Mouse (Mus musculus) liver, embryonic 12.5 days (tissue): ENCODE data around the gene Chd1l. TPM values are rescaled to one million over a fixed set of nuclear protein-coding genes. Genes with fewer than 3 reads are reported as not detected.

Experiments
- polyA plus RNA-seq: library from polyadenylated mRNA; unstranded; fragments of >200 nt; fragmentation: Nextera tagmentation; extraction: Ambion mirVana; gene quantifications from 2 replicates; pipeline ENCODE4 v1.2.1, GENCODE M21; 2016

Gene Chd1l
- polyA plus RNA-seq, 1 experiment from 2014 or later: 21.4 TPM

Other genes starting within 250 kb of the Chd1l start
- gene Olfr1402, start 188.2 kb downstream of the Chd1l start, polyA plus RNA-seq: not detected in 2 replicates
- 5.6 and 5.7 TPM in 2 replicates for gene Fmo5, start 18.6 kb upstream of the Chd1l start, polyA plus RNA-seq
- 2.8 and 3.1 TPM in 2 replicates for gene Prkab2, start 48.0 kb upstream of the Chd1l start, polyA plus RNA-seq
- gene Gm17651, start 64.5 kb upstream of the Chd1l start, polyA plus RNA-seq: not detected in 2 replicates